Comparison of ENCODE assay signal across 25 mouse cellular contexts in genomic region chr16:9430509-9430908, GRCm38 (mm10).
DNase-seq lines count a peak whose midpoint lies in the region; ATAC-seq lines count a peak whose summit lies in the region.
"Had no signal": no experiment of that assay in that cellular context is flagged by ENCODE, and none has a peak within 500 bp of the region (broad histone marks: within the 10 kb centered on the region; RNA-seq: fewer than 3 reads in every experiment).

No protein-coding gene starts in this region.

- no peaks in the 10 kb centered on the region for H3K36me3 ChIP-seq in hindbrain, embryonic 16.5 days (ENCODE audit: control insufficient read depth, insufficient read depth, low read length)
- H3K36me3 ChIP-seq: G1E had no signal

- H3K9ac ChIP-seq in hindbrain, embryonic 16.5 days (ENCODE audit: low read depth, low read length) = no peak overlapping the region

- H3K9me3 ChIP-seq in hindbrain, embryonic 16.5 days (ENCODE audit: control insufficient read depth, low read length) = peaks cover 3% of the 10 kb centered on the region; the same call in 1 of the 2 replicates
- H3K9me3 ChIP-seq: G1E had no signal

- ATAC-seq in hindbrain, embryonic 16.5 days = no peak
- ATAC-seq: activated CD4-positive, CD25-positive, alpha-beta regulatory T cell, adult 4 months; CD4-positive, CD25-positive, alpha-beta regulatory T cell, adult 4 months; Patski had no signal

- H3K27ac ChIP-seq in hindbrain, embryonic 16.5 days (ENCODE audit: low read depth, low read length) = no peak overlapping the region

- no peaks in the 10 kb centered on the region for H3K27me3 ChIP-seq in hindbrain, embryonic 16.5 days (replicated peaks; ENCODE audit: control insufficient read depth, insufficient read depth, low read length)
- H3K27me3 ChIP-seq: CH12.LX had no signal

- H3K4me3 ChIP-seq in hindbrain, embryonic 16.5 days (ENCODE audit: low read length) = no peak overlapping the region

- peak; percentile 36 for DNase-seq in ES-CJ7 (ENCODE audit: low read depth, low spot score)
- DNase-seq in R1 (ENCODE audit: low read depth, low spot score) = peak; percentile 80
- DNase-seq in ZHBTc4 (ENCODE audit: low read depth, low spot score) = peak; percentile 59
- no peak for DNase-seq in c-Kit-positive CD71-positive TER-119-positive erythroid progenitor cells, embryonic 14.5 days (ENCODE audit: low spot score)
- no peak for DNase-seq in gastrocnemius, postnatal 10 days
- DNase-seq: adrenal gland, adult 2 months; adrenal gland, adult 8-10 months; adrenal gland, postnatal 10 days; adrenal gland, postnatal 14 days; adrenal gland, postnatal 25 days; adrenal gland, postnatal 36 days; B cell, adult 2 months; cerebellum, adult 11 months; cerebellum, adult 11-12 months; cerebellum, adult 18-20 months; cerebellum, adult 2 months; cerebellum, adult 8-10 months; cerebellum, adult 9-10 months; cerebellum, adult 9-11 months had no signal

- H3K4me2 ChIP-seq in hindbrain, embryonic 16.5 days (ENCODE audit: low read length) = no peak overlapping the region

- no peaks in the 10 kb centered on the region for H3K4me1 ChIP-seq in hindbrain, embryonic 16.5 days (ENCODE audit: control insufficient read depth, insufficient read depth, low read depth, low read length)

Comparison
In these comparisons a context has a peak if more than half of its experiments do, and no peak if none do; other contexts are left out.
1. DNase-seq: peak in ES-CJ7 (single experiment), R1 (single experiment) and ZHBTc4 (single experiment); none in c-Kit-positive CD71-positive TER-119-positive erythroid progenitor cells, embryonic 14.5 days (single experiment) and gastrocnemius, postnatal 10 days (single experiment).